Mouse (Mus musculus) MEL-GATA-1-ER (cell line): ENCODE measurements around the gene Tex45.

Experiments
- DNase-seq: peaks from one replicate; pipeline ENCODE4 v3.0.0-alpha.2; 2012; ENCODE audit warnings: low read depth; ENCODE audit errors: extremely low read depth

Gene Tex45

DNA sequence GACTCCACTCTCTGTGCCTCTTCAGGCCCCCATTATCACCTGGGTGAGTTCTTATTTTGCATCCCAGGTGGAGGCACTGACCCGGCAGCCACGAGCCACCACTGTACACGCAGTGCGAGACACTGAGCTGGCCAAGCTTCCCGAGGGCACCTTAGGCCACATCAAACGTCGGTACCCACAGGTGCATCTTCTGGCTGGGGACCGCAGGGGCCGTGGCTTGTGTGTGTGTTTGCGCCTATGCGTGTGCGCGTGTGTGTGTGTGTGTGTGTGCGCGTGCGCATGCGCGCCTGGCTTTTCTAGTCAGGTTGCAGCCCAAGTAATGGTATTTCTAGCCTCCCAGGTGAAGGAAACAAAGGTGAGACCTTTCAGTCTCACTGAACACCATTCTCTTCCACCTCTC, 61.3 kb downstream of the Tex45 start:
- no peak for DNase-seq

DNA sequence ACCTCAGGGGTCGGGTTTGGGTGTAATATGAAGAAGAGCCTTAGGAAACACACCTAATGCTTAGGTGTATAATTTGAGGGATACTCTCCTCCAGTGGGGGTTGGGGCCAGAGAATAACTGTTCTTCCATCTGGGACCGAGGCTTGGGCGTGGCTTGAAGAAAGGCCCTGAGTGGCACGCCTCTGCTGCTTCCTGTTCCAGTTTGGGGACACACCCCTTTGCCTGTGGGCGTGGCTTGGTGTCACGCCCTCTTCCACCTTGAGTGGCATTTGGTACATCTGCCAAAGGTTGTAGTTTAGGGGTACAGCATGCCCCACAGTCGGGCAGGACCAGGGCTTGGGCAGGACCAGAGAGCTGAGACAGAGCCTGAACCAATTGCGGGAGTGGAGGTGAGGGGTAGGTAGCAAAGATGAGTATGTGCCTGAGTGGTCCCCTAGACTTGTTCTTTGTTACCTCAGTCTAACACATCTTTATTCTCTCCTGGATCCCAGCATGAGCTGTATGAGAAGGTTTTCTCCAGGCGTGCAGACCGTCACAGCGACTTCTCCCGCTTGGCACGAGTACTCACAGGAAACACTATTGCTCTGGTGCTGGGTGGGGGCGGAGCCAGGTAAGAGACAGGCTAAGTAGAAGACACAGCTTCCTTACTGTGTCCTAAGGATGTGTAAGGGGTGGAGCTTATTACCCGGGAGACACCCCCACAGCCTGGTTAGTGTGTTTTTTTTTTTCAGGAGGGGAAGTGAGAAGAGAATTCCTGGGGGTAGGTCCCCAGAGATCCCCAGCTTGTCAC, 65.6 kb downstream of the Tex45 start:
- DNase-seq: peak; percentile 54
